Mouse (Mus musculus): ENCODE measurements around the gene Tcerg1l. TPM values are rescaled to one million over a fixed set of nuclear protein-coding genes. Genes with fewer than 3 reads are reported as not detected.

Gene Tcerg1l
- total RNA-seq (2022): not detected

DNA sequence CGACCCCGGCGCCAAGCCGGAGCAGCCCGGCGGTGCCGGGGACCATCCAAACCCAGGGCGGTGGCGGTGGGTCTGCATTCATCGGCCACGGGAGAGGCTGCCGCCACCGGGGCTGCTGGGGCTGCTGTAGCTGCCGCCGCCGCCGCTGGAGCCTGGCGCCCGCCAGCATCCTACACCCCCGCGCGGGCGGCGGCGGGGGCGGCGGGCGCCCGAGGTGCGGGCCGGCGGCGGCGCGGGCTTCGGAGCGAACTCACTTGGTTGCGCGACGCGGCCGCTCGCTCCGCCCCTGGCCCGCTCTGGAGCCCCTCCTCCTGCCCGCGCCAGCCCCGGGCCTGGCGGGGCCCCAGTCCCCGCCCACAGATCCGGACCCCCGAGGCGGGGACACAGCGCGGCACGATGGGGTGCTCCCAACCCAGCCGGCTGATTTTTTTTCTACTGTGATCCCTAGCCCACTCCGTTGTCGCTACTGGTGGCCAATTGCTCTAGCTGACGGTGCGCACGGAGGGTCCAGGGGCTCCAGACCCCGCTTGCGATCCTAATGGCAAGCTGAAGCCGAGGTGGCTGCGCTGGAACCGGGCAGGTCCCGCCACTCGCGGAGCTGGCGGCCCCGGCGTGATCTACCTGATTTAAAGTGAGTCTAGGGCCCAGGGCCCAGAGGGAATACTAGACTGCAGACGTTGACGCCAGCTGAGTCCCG is at the start of gene Tcerg1l:
Tcerg1l (minus strand) TSS at position 246 of the 697 bp plus-strand sequence.
- DNase-seq (ENCODE audit: low spot score in 2 of 2): no peak

DNA sequence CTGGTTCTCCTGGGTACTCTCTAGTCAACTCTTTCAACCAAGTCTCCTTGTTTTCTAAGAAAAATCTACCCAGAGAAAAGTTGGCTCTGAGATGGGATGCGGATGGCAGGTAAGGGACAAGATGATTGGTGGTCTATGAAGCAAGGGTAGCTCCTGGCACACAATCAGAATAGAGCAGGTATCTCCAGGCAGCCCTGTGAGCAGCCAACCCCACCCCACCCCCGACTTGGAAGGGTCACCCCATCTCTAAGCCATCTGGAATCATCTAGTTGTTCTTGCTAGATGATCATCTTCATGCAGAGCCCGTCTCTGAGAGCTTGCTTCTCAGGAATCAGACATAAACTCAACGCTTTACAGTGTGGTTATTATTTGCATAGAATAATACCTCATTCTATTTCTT is 44.6 kb upstream of the Tcerg1l start:
- no peak for DNase-seq (ENCODE audit: low spot score in 2 of 2)

DNA sequence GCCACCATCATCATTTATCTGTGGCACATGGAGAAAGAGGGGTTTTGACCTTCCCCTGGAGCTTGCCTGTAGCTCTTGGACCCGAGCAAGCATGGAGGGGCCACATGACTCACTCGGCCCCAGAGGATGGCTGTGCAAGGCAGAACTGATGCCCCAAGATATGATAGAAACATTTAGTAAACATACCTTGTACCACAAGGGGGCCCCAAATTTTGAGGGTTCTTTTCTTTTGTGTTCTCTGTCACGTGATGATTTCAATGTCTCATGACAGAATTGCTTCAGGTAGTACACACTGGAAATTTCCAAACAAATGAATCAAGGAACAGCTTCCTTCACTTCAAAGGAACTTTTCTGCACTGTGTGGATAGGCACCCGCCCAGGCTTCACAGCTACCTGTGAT is 35.0 kb upstream of the Tcerg1l start:
- DNase-seq (ENCODE audit: low spot score in 2 of 2): no peak

DNA sequence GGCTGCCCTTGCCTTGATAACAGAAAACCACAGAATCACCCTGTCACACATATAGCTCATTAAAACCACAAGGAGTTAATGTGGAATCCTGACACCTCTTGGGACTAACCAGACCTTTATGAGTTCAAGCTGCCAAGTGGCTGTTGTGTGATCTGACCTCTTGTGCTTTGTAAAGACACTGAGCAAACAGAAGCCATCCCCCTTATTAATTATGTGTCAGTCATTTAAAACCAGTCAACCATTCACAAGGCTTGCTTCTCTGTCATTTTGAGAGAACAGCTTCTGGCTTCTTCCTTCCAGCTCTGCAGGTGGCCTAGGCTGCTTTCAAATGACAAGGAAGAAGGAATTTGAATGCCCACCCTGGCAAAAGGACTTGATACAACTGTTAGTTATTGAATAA is 33.9 kb upstream of the Tcerg1l start:
- no peak for DNase-seq (ENCODE audit: low spot score in 2 of 2)

DNA sequence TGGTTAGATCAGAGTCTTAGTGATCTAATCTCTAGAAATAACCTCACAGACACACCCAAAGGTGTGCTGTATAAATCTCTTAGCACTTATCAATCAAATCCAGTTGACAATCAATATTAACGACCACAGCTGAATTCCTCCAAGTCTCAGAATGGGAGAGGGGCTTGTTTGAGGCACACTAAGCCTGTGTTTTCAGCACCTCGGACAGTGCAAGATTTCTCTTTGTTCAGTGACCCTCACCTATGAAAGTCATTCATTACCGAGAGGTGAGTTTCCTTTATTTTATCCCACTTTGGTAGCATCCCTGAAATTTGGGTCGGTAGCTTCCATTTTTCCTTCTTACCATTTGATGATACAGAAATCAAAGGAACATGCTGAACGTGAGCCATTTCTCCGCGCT is 32.4 kb upstream of the Tcerg1l start:
- DNase-seq (ENCODE audit: low spot score in 2 of 2): no peak

DNA sequence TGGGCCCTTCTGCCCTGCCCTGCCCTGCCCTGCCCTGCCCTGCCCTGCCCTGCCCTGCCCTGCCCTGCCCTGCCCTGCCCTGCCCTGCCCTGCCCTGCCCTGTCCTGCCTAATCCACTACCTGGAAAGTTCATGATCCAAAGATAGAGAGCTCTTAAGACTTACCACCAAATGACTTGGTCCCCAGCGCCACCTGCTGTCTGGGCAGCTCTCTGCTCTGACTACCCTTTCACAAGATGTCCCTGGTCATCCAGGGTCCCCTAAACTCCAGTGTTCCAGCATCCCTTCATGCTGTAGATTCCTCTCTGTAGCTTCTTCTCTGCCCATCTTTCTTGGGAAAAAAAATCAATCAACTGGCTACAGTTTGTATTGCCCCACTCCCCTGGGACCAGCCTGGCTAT is 31.3 kb upstream of the Tcerg1l start:
- DNase-seq (ENCODE audit: low spot score in 2 of 2): no peak

DNA sequence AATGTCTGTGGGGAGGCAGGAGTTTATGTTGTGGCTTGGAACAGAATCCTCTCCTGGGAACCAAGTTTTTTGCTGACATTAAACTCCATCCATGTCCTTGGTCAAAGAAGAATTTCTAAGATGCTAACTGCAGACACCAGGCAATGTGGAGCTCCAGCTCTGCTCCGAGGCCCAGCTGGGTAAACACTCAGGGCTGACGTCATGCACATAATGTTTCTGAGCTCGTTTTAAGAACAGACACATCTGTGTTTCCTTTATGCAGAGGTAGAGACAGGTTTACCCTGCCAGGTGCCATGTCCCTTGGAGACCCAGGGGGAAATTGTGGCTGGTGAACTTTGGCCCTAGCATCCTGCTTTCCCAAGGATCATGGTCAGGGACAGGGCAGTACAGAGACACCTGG is 29.9 kb upstream of the Tcerg1l start:
- DNase-seq (ENCODE audit: low spot score in 2 of 2): no peak

DNA sequence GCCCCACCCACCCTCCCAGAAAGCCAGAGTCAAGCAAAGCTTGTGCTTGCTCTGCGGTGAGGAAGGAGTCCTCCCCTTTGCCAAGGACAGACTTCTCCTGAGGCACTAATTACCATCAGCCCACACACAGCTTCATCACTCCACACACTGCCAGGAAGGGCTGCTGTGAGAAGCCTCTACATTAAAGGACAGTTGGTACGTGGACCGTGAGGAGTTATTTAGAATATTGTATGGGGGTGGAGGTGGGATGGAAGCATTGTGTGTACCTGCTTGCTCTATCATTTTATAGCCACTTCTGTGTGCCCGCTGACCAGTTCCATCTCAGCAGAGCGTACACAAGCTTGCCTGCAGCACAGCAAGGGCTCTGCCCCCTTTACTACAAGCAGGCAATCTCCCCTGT is 16.0 kb upstream of the Tcerg1l start:
- DNase-seq (ENCODE audit: low spot score in 2 of 2): no peak

DNA sequence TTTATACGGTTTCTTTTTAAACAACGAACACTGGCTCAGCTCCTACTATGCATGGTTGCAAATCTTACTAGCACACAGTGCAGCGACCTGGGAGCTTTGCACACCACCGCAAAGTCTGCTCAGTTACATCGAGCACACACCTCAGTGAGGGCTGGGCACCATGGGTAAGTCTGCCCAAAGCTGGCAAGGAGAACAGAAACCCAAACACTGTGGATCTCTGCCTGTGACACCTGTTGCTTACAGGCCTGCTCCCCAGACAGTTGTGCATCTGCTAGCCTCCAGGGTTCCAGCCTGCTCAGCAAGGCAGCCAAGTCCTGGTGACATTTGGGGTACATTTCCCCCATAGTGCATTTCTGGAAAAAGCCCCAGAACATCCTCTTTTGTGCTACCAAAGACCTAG is 4.1 kb upstream of the Tcerg1l start:
- DNase-seq (ENCODE audit: low spot score in 2 of 2): no peak

DNA sequence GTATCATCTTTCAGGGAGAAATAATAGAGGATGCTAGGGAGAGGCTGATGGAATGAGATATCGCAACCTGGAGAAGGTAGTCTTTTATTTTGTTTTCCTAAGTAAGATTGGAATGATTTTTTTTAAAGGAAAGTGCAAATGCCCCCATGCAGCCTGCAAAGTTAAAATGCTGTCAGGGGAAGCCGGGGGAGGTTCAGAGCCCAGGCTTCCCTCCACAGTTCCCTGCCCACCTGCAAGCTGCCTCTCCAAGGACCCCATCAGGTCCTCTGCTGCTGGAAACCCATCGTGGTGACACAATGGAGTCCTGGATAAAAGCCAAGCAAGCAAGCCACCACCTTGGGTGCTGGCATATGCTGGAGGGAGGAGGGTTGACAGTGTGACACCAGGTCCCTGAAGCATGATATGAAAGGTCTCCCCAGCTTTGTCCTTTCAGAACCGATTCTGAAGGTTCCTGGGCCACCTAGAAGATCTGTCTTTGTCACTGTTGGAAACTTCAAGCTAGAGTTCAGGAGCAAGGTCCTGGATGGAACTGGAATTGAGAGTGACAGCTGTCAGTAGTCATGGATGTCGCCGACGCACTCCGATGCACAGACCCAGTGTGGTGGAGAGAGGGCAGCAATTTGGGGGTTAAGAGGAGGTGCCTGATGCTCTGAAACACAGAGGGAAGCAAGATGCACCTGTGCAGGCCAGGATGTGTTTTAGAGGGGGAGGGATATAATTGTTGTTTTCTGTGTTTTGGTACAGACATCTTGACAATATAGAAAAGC is 3.2 kb upstream of the Tcerg1l start:
- no peak for DNase-seq (ENCODE audit: low spot score in 2 of 2)

DNA sequence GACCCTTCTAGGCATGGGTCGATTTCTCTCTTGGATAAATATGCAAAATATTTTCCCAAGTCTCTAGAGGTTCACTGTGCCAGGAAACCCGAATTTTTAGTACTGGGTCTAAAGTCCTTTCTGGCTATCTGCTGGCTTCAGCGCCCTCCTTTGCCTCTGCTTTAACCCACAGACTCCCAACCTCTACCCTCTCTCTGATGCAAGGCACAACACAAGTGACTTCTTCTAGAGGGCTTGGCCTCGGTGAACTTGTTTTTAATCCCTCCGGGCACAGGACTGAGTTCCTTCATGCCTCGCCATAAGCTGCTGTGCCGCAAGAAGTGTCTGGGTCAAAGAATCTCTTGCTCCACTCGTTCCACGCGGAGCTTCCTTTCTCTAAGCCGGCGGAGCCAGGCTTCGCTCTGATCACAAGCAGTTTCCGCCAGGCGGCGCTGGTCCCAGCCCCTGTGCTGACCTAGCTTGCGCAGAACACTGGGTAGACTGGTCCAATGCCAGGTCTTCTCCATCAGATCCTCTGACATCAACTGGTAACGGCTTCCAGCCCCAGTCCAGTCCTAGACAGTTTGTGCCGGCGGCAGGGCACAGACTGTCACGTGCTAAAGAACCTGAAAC is 758 bp upstream of the Tcerg1l start:
- DNase-seq (ENCODE audit: low spot score in 2 of 2): no peak

DNA sequence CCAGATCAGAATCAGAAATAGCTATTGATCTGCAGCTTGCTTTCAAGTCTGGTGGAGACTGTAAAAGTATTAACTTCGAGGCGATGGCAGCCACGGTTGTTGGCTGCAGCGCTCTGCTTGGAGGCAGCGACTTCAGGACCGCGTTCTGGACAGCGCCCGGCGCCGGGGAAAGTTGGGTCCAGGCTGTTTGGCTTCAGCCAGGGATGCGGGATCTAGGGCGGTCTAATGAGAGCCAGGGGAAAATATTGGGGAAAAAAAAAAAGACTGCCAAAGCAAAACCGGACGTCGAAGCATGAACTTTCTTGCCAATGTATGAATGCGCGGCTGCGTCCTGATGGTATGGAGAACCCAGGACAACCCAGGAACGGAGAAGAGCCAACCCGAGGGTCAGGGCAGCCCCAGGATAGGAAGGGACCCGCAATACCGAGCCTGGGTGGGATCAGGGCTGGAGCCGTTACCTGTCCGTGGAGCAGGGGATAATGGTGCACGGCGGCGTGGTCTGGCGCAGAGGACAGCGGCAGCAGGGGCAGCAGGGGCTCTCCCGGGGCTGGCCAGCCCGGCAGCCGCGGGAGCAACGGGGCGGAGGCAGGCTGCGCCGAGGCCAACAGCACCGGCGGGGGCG is 556 bp downstream of the Tcerg1l start:
- no peak for DNase-seq (ENCODE audit: low spot score in 2 of 2)

DNA sequence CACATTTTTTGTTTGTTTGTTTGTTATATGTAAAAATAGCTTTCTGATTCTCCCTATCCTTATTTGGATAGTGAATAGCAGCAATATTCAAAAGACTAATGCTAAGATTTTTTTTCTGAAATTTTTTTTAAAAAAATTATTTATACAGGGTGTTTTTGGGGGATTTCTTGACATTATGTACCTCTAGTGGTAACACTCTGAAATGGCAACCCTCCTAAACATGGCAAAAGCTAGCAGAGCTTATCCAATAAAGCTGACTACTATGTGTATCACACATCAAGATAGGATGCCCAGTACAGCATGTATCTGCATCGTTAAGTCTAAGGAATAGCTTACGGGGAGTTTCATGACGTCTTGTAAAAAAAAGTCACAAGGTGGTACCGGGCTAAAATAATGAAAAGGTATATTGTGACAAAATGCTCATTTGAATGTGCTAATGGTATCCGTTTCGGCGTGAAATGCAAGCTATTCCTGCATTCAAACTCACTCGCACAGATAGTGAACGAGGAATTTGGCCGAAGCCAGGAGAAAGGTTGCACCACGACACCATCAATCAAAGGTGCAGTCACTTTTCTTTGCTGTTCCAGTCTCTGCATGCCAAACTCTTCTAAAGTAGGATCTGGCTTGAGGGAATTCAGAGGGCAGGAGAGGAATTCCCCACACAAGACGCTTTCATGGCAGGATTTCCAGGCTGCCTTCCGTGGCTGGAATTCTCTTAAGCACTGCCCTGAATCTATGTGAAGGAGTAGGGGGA is 1.2 kb downstream of the Tcerg1l start:
- no peak for DNase-seq (ENCODE audit: low spot score in 2 of 2)

DNA sequence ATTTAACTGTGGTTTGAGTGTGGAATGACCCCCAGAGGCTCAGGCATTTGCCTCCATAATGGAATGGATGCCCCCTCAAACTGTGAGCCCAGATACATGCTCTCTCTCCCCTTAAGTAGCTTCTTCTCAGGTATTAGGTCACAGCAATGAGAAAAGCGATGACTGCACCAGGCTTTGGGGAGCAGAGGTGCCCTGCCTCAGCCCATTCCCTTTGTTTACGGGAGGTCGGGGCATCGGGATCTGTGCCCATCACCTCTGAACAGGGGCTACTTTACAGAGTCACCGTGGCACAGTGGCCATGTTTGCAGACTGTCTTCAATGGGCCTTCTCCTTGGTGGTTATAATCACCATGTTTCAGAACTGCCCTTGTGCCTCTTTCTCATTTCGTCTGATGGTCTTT is 7.6 kb downstream of the Tcerg1l start:
- DNase-seq (ENCODE audit: low spot score in 2 of 2): no peak

DNA sequence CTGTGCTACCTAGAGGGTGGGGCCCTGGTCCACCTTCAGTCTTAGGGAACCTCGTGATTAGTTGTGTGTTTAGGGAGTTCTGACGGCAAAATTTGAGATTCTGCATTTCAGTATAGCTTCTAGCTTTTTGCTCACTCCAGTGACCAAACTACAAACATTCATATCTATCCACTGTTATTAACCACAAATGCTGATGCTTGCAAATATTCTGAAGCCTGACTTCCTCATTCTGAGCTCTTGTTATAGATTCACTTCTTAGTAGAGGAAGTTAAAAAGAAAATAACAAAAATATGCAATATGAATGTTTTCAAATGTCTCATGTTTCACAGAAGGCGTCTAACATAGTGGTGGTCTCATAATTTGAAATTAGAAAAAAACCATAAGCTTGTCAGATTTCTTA is 8.5 kb downstream of the Tcerg1l start:
- DNase-seq (ENCODE audit: low spot score in 2 of 2): no peak

DNA sequence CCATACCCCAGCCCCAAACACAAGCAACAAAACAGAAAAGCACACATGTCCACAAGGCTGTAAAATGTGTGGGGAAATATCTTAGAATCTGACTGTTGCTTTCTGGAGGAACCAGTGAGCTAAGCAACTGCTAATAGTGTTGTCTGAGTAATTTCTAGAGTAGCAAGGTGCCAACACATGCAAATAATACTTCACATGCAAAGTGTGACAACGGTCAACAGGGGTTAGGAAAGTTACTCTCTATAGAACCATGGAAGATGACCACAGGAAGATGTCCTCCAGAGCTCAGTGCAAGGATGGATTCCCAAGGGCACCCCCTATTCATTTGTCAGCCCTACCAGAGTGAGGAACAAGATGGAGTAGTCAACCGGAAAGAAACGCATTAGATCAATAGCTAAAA is 18.3 kb downstream of the Tcerg1l start:
- DNase-seq (ENCODE audit: low spot score in 2 of 2): no peak

DNA sequence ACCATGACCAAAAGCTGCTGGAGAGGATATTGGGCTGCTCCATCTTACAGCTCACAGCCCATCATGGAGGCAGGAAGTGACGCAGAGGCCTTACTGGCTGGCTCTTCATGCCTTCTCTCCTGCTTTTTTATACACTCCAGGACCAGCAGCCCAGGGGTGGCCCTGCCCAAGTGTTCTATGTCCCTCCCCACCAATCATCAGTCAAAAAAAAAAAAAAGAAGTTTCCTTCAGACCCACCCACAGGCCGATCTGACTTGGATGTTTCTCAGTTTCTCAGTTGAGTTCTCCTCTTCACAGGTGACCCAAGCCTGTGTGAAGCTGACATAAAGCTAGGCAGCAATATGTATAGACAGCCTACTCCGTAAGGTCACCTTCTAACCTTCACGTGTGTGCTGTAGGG is 19.0 kb downstream of the Tcerg1l start:
- no peak for DNase-seq (ENCODE audit: low spot score in 2 of 2)

DNA sequence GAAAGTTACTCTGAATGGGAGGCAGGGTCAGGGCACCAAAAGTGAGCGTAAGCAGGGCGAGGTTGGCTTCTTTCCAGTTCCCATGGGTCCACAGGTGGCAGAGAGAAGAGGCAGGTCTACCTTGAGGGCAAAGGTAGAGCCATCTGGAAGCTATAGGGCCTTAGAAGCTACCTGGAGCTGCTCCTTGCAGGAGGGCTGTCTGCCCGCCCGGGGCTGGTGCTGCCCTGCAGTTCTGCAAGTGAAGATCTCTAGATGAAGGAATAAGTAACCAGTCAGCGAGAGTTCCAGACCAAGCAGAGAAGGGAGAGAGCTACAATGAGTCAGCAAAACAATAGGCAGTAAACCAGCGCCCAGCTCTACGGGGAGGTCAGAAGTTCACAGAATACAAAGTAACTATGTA is 22.0 kb downstream of the Tcerg1l start:
- DNase-seq (ENCODE audit: low spot score in 2 of 2): no peak

DNA sequence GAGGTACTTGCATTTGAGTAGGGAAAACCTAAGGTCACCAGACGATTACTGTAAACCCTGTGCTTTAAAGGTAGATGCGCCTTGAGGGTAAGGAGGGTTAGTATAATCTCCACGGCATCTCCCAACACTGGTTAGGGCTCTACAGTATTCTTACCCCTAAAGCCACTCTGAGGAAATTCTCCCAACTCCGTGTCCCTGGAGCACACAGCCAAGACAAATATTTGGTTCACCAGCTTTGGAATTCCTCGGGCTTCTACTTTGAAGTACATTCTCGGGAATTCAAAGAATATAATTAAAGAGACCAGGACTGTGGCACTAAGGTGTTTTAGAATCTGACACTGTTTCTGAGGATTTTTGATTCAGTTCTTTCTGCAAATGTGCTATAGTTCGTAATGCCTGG is 23.2 kb downstream of the Tcerg1l start:
- DNase-seq (ENCODE audit: low spot score in 2 of 2): no peak

DNA sequence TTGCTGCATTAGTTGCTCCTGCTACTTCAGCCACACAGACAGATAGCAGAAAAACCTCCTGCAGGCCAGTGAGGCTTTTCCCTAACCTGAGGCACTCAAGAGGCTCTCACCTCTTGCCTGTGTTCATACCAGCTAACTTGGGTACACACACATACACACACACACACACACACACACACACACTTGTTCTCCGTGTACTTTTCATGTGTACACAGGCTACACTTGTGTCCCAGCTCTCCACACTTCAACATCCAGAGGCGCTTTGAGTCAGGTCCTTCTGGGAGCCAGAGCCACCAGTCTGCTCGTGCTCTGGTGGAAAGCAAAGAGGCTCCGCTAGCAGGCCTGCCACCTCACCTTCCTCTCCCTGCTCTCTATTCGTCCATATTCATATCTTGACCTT is 24.0 kb downstream of the Tcerg1l start:
- no peak for DNase-seq (ENCODE audit: low spot score in 2 of 2)

DNA sequence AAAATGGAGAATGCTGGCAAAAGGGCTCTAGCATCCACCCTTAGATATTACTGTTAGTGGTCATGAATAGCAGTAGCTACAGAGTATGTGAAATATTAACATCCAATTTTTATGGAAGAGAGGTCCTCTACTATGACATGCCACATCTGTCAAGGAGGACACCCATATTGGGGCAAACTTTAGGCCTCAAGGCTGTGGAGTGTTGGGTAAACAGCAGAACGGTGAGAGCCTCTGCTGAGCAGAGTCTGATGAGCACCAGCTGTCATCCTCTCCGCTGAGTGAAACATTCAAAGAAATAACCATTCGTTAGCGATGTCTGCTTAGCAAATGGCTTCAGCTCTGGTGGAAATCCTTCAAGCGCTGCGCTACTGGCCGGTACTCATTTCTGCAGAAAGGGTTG is 30.0 kb downstream of the Tcerg1l start:
- no peak for DNase-seq (ENCODE audit: low spot score in 2 of 2)

DNA sequence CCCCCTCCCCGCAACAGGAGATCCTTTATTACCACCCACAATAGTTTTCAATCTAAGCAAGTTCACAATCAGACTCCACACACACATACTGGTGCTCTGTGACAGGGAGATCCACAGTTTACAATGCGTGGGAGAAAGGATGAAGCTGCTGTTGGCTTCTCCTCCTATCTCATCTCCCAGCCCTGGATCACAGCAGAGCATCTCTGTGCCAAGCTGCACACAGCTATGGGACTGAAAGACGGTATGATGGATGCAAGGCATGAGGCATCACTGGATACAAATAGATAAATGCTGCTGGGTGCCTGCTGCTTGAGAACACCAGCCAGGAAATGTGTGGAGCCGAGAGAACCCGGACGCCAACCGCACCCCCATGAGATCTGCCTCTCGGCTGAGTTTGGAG is 32.0 kb downstream of the Tcerg1l start:
- no peak for DNase-seq (ENCODE audit: low spot score in 2 of 2)
